Mouse (Mus musculus) heart, embryonic 10.5 days (tissue): ENCODE data around the gene Slirp. TPM values are rescaled to one million over a fixed set of nuclear protein-coding genes. Genes with fewer than 3 reads are reported as not detected.

Experiments used
- microRNA-seq: library from miRNA; unstranded; fragments of <30 nt; microRNA quantifications from one replicate; pipeline ENCODE4, GENCODE M21; 2017
- polyA plus RNA-seq: library from polyadenylated mRNA; unstranded; fragments of >200 nt; fragmentation: Nextera tagmentation; extraction: Ambion mirVana; gene quantifications from 2 replicates; pipeline ENCODE4 v1.2.1, GENCODE M21; 2016

Gene Slirp
- polyA plus RNA-seq, 1 experiment from 2014 or later, result 273 TPM

Small RNA genes lying within 50 kb of the gene (microRNA-seq; reads per million reads assigned to microRNA genes)
- gene Mir3068, result 37.4 reads per million, percentile 41 among the genes with 10 or more reads in this experiment

Other genes with a start within 250 kb of the Slirp start
- gene Samd15, start 244.2 kb upstream of the Slirp start, polyA plus RNA-seq, result 2.1 and 2.3 TPM in 2 replicates
- 2.0 and 2.4 TPM in 2 replicates for gene Tmed8, start 243.4 kb upstream of the Slirp start, polyA plus RNA-seq
- gene Noxred1, start 205.2 kb upstream of the Slirp start, polyA plus RNA-seq, result 0.80 and 0.90 TPM in 2 replicates
- 37.4 and 39.7 TPM in 2 replicates for gene Vipas39, start 177.6 kb upstream of the Slirp start, polyA plus RNA-seq
- gene Ahsa1, start 177.4 kb upstream of the Slirp start, polyA plus RNA-seq, result 237 and 277 TPM in 2 replicates
- 0.71 and 0.84 TPM in 2 replicates for gene Ism2, start 144.2 kb upstream of the Slirp start, polyA plus RNA-seq
- gene Sptlc2, start 55.5 kb upstream of the Slirp start, polyA plus RNA-seq, result 76.7 and 76.9 TPM in 2 replicates
- gene Alkbh1, start 121 bp downstream of the Slirp start, polyA plus RNA-seq, result 49.2 and 61.9 TPM in 2 replicates
- gene Snw1, start 28.4 kb downstream of the Slirp start, polyA plus RNA-seq, result 94.5 and 116 TPM in 2 replicates
- not detected in 2 replicates for gene Gm5788, start 50.8 kb downstream of the Slirp start, polyA plus RNA-seq
- not detected in 2 replicates for gene Gm8300, start 70.4 kb downstream of the Slirp start, polyA plus RNA-seq
- not detected in 2 replicates for gene Oog1, start 158.8 kb downstream of the Slirp start, polyA plus RNA-seq
- not detected in 2 replicates for gene Gm4027, start 175.0 kb downstream of the Slirp start, polyA plus RNA-seq
- gene Gm16381, start 200.7 kb downstream of the Slirp start, polyA plus RNA-seq, result not detected in 2 replicates